Mouse (Mus musculus): ENCODE measurements around the gene Best3.
"Not testable (repeated sequence)": the region's sequence is repeated elsewhere in the genome, so short reads cannot be mapped to it uniquely, and the experiment has no call there.

Best3 gene

DNA sequence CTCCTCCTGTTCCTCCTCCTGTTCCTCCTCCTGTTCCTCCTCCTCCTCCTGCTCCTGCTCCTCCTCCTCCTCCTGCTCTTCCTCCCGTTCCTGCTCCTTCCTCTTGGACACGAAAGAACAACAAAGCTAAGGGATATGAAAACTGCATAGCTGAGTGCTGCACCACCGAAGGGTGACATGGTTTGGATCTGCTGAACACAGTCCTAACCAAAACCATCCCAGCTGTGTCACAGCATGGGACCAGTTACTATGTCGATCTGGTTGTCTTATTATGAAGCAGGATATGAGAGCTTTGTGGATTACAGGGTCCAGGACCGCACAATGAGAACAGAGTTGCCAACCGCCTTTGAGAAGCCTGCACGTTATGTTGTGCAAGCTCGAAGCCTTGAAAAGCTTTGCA is 40.1 kb downstream of the Best3 start:
- DNase-seq (ENCODE audit: low spot score): no peak

DNA sequence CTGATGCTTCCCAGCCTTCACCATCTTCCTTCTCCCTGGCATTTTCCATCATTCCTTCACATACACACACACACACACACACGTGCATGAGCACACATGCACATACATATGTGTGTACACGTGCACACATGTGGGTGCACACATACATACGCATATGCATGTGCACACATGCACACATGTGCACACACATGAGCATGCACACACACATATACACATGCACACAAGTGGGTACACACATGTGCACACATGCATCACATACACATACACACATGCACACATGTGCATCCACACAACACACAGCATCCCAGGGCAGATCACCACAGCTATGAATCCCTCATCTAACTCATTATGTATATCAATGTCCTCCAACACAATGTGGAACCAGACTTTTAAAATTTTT is 45.0 kb downstream of the Best3 start:
- no peak for DNase-seq (ENCODE audit: low spot score)

DNA sequence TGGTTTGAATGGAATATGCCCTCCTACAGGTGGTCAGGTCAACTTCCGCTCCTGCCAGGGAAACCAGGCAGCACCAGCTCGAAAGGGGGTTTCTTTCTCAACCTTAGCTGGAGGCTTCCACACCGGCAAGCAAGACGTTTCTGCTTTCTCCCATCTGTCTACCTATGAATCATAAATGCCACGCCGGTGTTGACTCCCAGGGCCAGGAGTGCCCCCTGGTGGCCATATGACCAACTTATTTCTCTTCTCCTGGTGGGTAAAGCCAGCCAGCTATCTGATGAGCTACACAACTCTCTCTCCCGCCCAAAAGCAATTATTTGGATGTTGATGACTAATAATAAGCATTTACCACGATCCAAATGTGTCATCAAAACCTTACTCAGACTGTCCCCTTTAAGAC is 47.7 kb downstream of the Best3 start:
- DNase-seq (ENCODE audit: low spot score): peak; percentile 69

DNA sequence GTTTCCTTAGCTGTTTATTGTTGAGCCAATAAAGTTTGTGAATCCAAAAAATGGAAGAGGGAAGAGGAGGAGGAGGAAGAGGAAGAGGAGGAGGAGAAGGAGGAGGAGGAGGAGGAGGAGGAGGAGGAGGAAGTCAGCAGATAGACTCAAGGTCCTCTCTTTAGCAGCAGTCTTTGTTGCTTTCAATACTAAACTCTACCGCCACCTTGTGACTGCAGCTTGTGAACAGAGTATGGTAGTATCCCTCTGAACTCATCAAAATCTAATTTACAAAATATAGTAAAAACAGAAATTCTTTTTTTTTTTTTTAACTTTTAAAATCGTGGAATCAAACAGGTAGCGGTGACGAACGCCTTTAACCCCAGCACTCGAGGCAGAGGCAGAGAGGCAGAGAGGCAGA is 54.2 kb downstream of the Best3 start:
- DNase-seq (ENCODE audit: low spot score): no peak

DNA sequence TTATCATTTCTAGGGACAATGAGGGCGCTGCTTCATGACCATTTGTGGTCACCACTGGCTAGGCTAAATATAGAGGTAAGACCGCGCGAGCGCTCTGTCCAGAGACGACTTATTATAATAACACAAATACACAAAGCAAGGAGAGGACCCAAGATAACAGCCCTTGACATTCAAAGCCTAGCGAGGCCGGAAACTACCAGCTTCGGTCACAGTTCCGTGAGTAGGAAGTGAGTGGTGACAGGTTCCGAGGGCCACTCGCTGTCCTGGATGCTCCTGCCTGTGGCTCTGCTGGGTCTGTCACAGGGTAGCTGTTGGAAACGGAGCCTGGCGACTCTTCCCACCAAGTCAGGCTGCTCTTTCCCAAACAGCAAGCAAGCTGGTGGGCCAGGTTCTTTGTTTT is 56.2 kb downstream of the Best3 start:
- DNase-seq (ENCODE audit: low spot score): no peak

DNA sequence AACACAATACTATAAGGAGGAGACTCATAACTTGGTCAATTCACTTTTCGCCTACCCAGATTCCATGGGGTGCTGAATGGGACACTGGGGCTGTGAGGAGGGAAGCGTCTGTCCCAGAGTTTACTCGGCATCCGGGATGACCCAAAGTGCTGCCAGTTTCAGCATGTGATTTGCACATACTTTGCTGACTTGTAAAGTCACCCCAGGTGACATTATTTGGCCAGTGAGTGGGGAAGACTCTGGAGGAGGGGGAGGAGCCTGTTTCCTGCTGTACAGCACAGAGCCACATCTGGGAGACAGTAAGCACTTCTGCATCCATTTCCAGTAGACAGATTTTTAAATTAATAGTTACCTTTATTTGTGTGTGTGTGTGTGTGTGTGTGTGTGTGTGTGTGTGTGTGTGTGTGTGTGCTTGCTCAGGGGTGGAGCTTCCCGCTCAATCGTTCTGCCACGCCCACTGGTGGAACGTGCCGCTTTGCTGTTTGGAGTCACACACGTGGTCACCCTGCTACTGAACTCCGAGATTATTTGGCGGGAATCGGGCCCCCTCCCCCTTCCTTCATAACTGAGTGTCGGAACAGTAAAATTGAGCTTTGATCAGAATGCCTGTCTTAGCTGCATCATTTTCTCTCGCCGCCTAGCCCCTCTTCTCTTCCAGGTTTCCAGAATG is 57.5 kb downstream of the Best3 start:
- DNase-seq (ENCODE audit: low spot score): not testable (repeated sequence)

DNA sequence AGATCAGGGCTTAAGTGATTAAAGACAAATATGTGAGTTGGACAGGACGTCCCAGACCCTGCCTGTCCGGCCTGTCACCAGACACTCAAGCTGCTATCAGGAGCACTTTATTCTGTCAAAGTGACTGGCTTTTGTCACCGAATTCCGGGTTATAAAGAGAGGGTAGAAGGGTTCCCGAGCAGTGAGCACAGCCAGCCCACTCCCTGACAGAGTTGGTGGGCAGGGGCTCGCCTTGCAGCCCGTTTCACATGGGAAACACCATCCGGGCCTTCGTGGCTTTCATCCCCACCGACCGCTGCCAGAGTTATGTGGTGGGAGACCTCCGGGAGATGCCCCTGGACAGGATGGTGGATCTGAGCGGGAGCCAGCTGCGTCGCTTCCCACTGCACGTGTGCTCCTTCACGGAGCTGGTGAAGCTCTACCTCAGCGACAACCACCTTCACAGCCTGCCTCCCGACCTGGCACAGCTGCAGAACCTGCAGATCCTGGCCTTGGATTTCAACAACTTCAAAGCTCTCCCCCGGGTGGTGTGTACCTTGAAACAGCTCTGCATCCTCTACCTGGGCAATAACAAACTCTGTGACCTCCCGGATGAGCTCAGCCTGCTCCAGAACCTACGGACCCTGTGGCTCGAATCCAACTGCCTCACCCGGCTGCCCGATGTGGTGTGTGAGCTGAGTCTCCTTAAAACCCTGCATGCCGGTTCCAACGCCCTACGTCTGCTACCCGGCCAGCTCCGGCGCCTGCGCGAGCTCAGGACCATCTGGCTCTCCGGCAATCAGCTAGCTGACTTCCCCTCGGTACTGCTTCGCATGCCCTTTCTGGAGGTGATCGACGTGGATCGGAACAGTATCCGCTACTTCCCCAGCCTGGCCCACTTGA is 59.3 kb downstream of the Best3 start, which contains the start of gene Lrrc10:
Gene Lrrc10 (plus strand): TSS at position 167 of the 882 bp plus-strand sequence.
- no peak for DNase-seq (ENCODE audit: low spot score)

DNA sequence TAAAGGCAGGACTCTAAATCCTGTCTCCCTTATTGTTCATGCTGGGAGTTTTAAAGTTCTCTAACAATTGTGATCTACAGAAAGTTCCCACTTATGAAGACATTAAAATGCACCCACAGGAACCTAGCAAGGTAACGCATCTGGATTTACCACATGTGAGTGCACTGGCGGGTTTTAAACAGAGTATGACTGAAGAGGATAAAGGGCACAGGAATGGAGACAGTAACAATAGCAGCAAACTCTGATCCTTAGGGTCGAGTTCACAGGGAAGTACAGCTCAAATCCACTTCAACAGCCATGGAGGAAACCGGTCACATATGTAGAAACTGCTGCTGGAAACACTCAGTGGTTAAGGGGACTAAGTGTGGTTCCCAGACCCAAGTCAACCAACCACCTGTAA is 63.1 kb downstream of the Best3 start:
- DNase-seq (ENCODE audit: low spot score): no peak

DNA sequence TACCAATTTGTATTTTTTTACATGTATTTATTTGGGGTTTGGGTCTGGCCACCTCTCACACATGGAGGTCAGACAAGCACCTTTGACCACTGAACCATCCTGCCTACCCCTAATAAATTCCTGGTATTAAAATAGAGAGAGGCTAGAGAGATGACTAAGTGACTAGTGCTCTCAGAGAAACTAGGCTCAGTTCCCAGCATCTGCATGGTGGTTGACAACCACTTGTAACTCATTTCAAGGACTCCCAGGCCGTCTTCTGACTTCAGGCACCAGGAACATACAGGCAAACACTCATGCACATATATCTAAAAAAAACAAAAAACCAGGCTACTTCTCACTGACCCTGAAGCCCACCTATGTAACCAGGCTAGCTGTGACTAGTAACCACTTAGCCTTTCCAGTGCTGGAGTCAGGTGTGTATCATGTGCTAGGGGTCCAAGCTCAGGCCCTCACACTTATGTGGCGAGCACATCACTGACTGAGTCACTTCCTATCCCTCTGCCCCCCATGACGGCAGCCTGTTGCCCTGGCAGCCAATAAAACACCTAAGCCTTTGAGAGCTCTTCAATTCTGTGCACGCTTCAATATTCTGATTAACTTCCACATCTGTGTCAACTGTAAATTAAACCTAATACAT is 64.0 kb downstream of the Best3 start:
- DNase-seq (ENCODE audit: low spot score): no peak

DNA sequence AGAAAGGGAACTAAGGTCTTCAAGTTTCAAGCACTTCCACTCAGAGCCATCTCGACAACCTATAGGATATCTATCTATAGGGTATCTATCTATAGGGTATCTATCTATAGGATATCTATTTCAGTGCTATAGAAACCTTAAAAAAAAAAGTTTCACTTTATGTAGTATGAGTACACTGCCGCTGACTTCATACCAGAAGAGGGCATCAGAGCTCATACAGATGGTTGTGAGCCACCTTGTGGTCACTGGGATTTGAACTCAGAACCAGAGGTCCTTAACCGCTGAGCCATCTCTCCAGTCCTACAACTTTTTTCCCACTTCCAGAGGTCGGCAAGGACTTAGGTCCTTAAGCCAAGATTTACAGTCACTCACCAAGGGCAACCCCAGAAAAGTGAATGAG is 69.6 kb downstream of the Best3 start:
- no peak for DNase-seq (ENCODE audit: low spot score)

DNA sequence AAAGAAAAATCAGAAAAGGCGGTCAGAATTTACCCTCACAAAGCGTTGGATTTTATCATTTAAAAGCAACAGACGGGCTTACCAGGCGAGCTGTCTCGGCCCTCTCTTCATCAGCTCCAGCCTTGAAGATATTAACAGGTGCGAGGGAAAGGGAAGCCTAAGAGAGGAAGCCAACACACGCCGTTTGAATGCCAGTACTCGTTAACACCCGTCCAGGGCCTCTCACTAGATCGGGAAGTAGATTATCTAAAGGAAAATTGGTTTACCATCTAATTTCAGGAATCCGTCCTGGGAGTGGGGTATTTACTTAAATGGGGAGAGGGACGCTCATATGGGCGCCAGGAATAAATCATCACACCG is 76.8 kb downstream of the Best3 start:
- no peak for DNase-seq (ENCODE audit: low spot score)

DNA sequence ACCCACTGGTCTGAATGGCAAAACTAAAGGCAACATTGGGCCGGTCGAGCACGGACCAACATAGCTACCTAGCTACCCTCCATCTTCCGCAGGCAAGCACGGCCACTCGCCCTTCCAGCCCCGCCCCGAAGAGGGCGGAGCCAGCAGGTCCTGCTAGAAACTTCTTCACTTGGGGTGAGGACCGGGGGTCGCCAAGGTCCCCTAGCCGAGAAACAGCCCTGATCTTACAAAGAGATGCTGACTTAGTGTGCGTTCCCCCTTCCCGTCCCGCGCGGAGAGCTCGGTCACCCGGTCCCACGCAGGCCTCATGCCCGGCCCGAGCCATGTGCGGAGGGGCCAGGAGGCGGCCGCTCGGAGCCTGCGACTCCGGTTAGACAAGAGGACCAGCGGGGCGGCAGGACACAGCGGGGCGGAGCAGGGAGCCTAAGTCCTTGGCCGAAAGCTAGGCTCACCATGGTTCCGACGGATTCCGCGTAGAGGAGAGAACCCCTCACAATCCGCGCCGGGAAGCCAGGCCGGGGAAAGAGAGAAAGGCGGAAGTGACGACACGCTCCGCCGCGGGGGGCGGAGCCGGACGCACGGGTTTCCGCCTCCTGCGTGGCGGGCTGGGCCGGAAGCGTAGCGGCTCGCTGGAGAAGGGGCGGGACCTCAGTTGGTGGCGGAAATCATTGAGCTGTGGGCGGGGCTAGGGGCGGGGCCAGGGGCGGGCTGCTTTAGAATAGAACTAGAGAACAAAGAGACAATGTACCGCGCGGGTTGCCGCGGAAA is 77.3 kb downstream of the Best3 start, which contains the start of gene Cct2:
Gene Cct2 (minus strand): TSS at position 561 of the 768 bp plus-strand sequence.
- peak; percentile 89 for DNase-seq (ENCODE audit: low spot score)

DNA sequence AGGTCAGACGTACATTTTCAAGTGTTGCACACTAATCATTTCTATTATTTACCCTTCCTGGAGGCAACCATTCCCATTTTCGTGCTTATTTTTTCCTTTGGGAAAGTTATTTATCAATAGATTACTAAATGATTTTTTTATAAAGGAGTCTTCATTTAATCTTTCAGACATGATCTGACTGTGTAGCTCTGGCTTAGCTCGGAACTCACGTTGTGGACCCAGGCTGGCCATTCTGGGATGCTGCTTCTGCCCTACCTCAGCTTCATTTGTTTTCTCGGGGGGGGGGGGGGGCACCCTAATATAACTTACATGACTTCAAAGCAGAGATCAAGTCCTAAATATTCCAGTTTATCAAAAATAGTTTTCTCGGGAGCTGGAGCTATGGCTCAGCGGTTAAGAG is 78.0 kb downstream of the Best3 start:
- no peak for DNase-seq (ENCODE audit: low spot score)

DNA sequence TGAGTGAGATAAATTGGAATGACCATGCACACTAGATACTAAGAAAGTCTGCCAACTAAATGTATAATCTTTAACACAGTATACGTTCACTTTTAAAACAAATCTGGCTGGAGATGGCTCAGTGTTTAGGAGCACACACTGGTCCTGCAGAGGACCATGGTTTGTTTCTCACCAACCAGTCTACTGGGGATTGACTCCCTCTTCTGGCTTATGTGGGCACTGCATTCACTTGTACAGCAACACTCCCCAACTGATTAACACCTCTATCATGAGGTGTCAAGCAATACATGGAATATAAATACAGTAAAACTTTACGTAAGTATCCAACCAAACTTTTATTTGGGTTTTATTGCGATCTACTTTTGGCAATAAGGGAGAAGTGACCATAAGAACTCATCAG is 83.0 kb downstream of the Best3 start:
- no peak for DNase-seq (ENCODE audit: low spot score)

DNA sequence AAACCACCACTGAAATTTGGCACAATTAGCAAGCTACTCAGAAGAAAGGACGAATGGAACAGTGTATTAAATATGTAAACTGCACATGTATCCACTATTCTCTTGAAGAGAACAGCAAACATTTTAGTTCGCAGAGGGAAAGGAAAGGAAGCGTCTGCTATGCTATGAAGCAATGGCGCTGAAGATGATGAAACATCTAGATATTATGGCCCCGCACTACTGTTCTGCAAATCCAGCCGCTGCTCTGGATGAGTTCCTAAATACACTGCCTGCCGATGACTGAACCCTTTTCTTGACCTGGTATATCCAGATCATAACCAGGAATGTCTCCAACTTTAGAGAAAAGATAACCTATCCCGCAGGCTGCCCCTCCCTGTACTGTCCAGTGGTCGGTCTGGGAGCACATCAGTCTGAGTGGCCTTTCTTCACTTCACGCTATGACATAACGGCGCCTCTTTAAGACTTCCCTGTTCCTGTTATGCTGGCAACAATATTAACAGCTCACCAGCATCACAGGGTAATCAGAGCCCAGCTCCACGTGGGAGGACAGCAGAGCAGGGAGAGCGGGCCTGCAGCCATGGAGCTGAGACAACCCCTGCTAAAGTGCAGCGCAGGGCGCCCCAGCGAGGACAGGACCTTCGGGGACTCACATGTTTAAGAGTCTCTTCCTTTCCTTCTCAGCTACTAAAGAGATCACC is 86.2 kb downstream of the Best3 start:
- DNase-seq (ENCODE audit: low spot score): no peak

DNA sequence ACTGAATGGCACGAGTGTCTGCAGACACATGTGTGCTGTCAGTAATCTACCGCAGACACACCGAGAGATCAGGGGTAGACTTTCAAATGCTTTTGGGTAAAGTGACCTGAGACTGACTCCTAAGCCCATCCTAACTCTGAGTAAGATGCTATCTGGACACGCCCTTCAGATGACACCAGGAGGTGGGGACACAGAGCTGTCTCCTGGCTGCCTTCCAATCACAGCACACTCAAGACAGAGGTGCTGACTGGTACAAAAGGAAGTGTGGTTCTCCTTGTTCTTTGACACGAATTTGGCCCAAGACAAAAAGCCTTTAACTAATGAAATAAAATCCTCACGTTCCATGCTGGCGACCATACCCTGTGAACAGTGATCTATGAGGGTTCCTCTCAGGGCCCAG is 87.1 kb downstream of the Best3 start:
- no peak for DNase-seq (ENCODE audit: low spot score)

All from ovary, postnatal 36 days (tissue).